ENCODE assay signal across 8 mouse cellular contexts in the genomic region with DNA sequence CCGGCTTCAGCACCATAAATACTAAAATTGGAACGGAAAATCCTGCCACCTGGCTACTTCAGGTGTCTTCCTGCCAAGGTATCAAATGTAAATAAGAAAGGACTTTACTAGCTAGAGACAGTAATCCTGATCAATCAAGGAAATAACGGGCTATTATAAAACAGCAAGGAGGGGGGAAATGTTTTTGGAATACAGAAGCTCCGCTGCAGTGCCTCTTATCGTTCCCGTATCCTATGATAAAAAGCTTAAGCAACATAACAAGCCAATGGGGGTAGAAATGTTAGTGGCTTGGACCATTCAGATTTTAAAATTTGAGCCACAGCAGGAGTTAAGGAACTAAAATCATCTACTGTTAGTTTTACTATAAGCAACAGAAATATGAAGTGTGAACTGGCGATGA. TPM values are rescaled to one million over a fixed set of nuclear protein-coding genes. Genes with fewer than 3 reads are reported as not detected.
A peak's percentile ranks its signal among the peaks of the same experiment; 100 is the strongest.
DNase-seq lines count a peak whose midpoint lies in the region; ATAC-seq and TF ChIP-seq lines count a peak whose summit lies in the region.

No protein-coding gene starts in this region.

- no peak for TF ChIP-seq EP300 in heart, postnatal 0 days (IDR thresholded peaks at IDR 0.05; ENCODE audit: low read depth)

- DNase-seq in heart, postnatal 0 days (ENCODE audit: low spot score) = no peak
- DNase-seq in heart, postnatal 25 days (ENCODE audit: low spot score) = no peak
- no peak for DNase-seq in intestine, embryonic 14.5 days (ENCODE audit: low spot score)
- DNase-seq in midbrain, embryonic 14.5 days = no peak
- no peak for DNase-seq in left cerebral cortex, postnatal 36 days (ENCODE audit: low spot score in 2 of 2)
- no peak for DNase-seq in adrenal gland, postnatal 4 days (ENCODE audit: low spot score in 2 of 2)

- no peak for TF ChIP-seq CTCF in heart, postnatal 0 days (IDR thresholded peaks at IDR 0.05; ENCODE audit: low read depth)

- intact Hi-C loops in heart, postnatal 25 days (cut with DNase I) = loop anchor here (2.0 kb wide), 1 partner anchor 19 kb away; no protein-coding TSS in a partner anchor
- intact Hi-C loops in left cerebral cortex, postnatal 36 days (cut with DNase I) = no loop called here

- peak overlapping the region; percentile 83; the same call in 1 of the 2 replicates for H3K4me3 ChIP-seq in heart, postnatal 0 days (ENCODE audit: low read depth, low read length)
- H3K4me3 ChIP-seq in embryonic facial prominence, embryonic 13.5 days = peak overlapping the region; percentile 84; the same call in 1 of the 2 replicates
- H3K4me3 ChIP-seq in intestine, embryonic 14.5 days (ENCODE audit: low read depth, low read length) = peak overlapping the region; percentile 93; the same call in 1 of the 2 replicates
- H3K4me3 ChIP-seq in midbrain, embryonic 14.5 days (replicated peaks; ENCODE audit: low read depth, low read length) = 0 out of 2 replicates have a peak overlapping the region, but pooled peaks have one; percentile 74

- no peaks in the 10 kb centered on the region for H3K27me3 ChIP-seq in heart, postnatal 0 days (ENCODE audit: control insufficient read depth, insufficient read depth, low read length)
- no peaks in the 10 kb centered on the region for H3K27me3 ChIP-seq in embryonic facial prominence, embryonic 13.5 days
- no peaks in the 10 kb centered on the region for H3K27me3 ChIP-seq in intestine, embryonic 14.5 days (replicated peaks; ENCODE audit: control insufficient read depth, insufficient read depth, low read length)
- no peaks in the 10 kb centered on the region for H3K27me3 ChIP-seq in midbrain, embryonic 14.5 days (ENCODE audit: control insufficient read depth, insufficient read depth, low read length)

- H3K9me3 ChIP-seq in heart, postnatal 0 days (replicated peaks; ENCODE audit: control insufficient read depth, low read length) = no peaks in the 10 kb centered on the region
- no peaks in the 10 kb centered on the region for H3K9me3 ChIP-seq in embryonic facial prominence, embryonic 13.5 days
- no peaks in the 10 kb centered on the region for H3K9me3 ChIP-seq in intestine, embryonic 14.5 days (ENCODE audit: control insufficient read depth, low read length)
- no peaks in the 10 kb centered on the region for H3K9me3 ChIP-seq in midbrain, embryonic 14.5 days (ENCODE audit: control insufficient read depth, low read length)

- H3K36me3 ChIP-seq in heart, postnatal 0 days (replicated peaks; ENCODE audit: control insufficient read depth, insufficient read depth, low read length) = no peaks in the 10 kb centered on the region
- H3K36me3 ChIP-seq in embryonic facial prominence, embryonic 13.5 days = no peaks in the 10 kb centered on the region
- H3K36me3 ChIP-seq in intestine, embryonic 14.5 days (ENCODE audit: control insufficient read depth, insufficient read depth, low read length) = 0 out of 2 replicates have a peak, but pooled peaks cover 3% of the 10 kb centered on the region
- H3K36me3 ChIP-seq in midbrain, embryonic 14.5 days (ENCODE audit: control insufficient read depth, insufficient read depth, low read length) = no peaks in the 10 kb centered on the region

- H3K9ac ChIP-seq in heart, postnatal 0 days (replicated peaks; ENCODE audit: low read depth, low read length) = no peak overlapping the region
- H3K9ac ChIP-seq in embryonic facial prominence, embryonic 13.5 days = no peak overlapping the region
- H3K9ac ChIP-seq in intestine, embryonic 14.5 days (ENCODE audit: low read length) = no peak overlapping the region
- H3K9ac ChIP-seq in midbrain, embryonic 14.5 days (replicated peaks; ENCODE audit: low read length) = no peak overlapping the region

- no peak for ATAC-seq in heart, postnatal 0 days (ENCODE audit: insufficient read depth, low read depth)
- ATAC-seq in embryonic facial prominence, embryonic 13.5 days (ENCODE audit: insufficient number of reproducible peaks, insufficient read depth, low FRiP score, low TSS enrichment, low read depth) = no peak
- no peak for ATAC-seq in intestine, embryonic 14.5 days (replicated peaks; ENCODE audit: low FRiP score, low TSS enrichment, low read depth)
- no peak for ATAC-seq in midbrain, embryonic 14.5 days (ENCODE audit: low FRiP score, low TSS enrichment)
- no peak for ATAC-seq in cerebellum, adult (ENCODE audit: insufficient number of reproducible peaks, low FRiP score, low TSS enrichment)

- WGBS in heart, postnatal 0 days = 49% methylated on average over 7 of the region's 7 CpGs
- WGBS in embryonic facial prominence, embryonic 13.5 days = 47% methylated on average over 7 of the region's 7 CpGs
- 56% methylated on average over 7 of the region's 7 CpGs for WGBS in intestine, embryonic 14.5 days
- 58% methylated on average over 7 of the region's 7 CpGs for WGBS in midbrain, embryonic 14.5 days

- peak overlapping the region; percentile 58 for H3K4me2 ChIP-seq in heart, postnatal 0 days (ENCODE audit: low read depth, low read length)
- peak overlapping the region; percentile 77 for H3K4me2 ChIP-seq in embryonic facial prominence, embryonic 13.5 days
- peak overlapping the region; percentile 63 for H3K4me2 ChIP-seq in intestine, embryonic 14.5 days (ENCODE audit: low read length)
- peak overlapping the region; percentile 83 for H3K4me2 ChIP-seq in midbrain, embryonic 14.5 days (ENCODE audit: low read length)

- H3K27ac ChIP-seq in heart, postnatal 0 days (ENCODE audit: low read depth) = no peak overlapping the region
- no peak overlapping the region for H3K27ac ChIP-seq in embryonic facial prominence, embryonic 13.5 days
- no peak overlapping the region for H3K27ac ChIP-seq in intestine, embryonic 14.5 days (ENCODE audit: low read depth)
- no peak overlapping the region for H3K27ac ChIP-seq in midbrain, embryonic 14.5 days (replicated peaks; ENCODE audit: low read depth, low read length)

- peaks cover 17% of the 10 kb centered on the region for H3K4me1 ChIP-seq in heart, postnatal 0 days (ENCODE audit: control insufficient read depth, insufficient read depth)
- H3K4me1 ChIP-seq in embryonic facial prominence, embryonic 13.5 days = peaks cover 23% of the 10 kb centered on the region
- peaks cover 12% of the 10 kb centered on the region for H3K4me1 ChIP-seq in intestine, embryonic 14.5 days (replicated peaks; ENCODE audit: control insufficient read depth, insufficient read depth, low read length)
- H3K4me1 ChIP-seq in midbrain, embryonic 14.5 days (ENCODE audit: control insufficient read depth, insufficient read depth, low read length) = peaks cover 22% of the 10 kb centered on the region

RNA-seq across cellular contexts. Expression of a gene that starts 0.9 kb away (rescaled TPM):
- 101 and 150 TPM in 2 replicates for total RNA-seq in heart, postnatal 0 days (2014; rRNA removed; ENCODE audit: low replicate concordance)
- 152 and 167 TPM in 2 replicates for polyA plus RNA-seq in heart, postnatal 0 days (2015; fragmentation: Nextera tagmentation; extraction: Ambion mirVana)
- 10 to 100 TPM; 51.5 to 55.2 TPM for total RNA-seq in heart, postnatal 25 days (2021)
- 407 and 439 TPM in 2 replicates for polyA plus RNA-seq in embryonic facial prominence, embryonic 13.5 days (2015; fragmentation: Nextera tagmentation; extraction: Ambion mirVana)
- polyA plus RNA-seq in intestine, embryonic 14.5 days (2014; fragmentation: Nextera tagmentation; extraction: Ambion mirVana) = 368 and 380 TPM in 2 replicates
- polyA plus RNA-seq in midbrain, embryonic 14.5 days (2014; fragmentation: Nextera tagmentation; extraction: Ambion mirVana) = 223 and 240 TPM in 2 replicates
- 10 to 100 TPM; 56.0 to 59.1 TPM for total RNA-seq in left cerebral cortex, postnatal 36 days (2021)
- total RNA-seq in adrenal gland, postnatal 4 days (2021) = 100 to 1,000 TPM; 122 to 123 TPM

RNA-seq across cellular contexts. Expression of a gene that starts 20.1 kb away (rescaled TPM):
- total RNA-seq in heart, postnatal 0 days (2014; rRNA removed; ENCODE audit: low replicate concordance) = 851 and 970 TPM in 2 replicates
- polyA plus RNA-seq in heart, postnatal 0 days (2015; fragmentation: Nextera tagmentation; extraction: Ambion mirVana) = 470 and 488 TPM in 2 replicates
- total RNA-seq in heart, postnatal 25 days (2021) = 100 to 1,000 TPM; 365 to 388 TPM
- 960 and 1,059 TPM in 2 replicates for polyA plus RNA-seq in embryonic facial prominence, embryonic 13.5 days (2015; fragmentation: Nextera tagmentation; extraction: Ambion mirVana)
- 1,183 and 1,258 TPM in 2 replicates for polyA plus RNA-seq in intestine, embryonic 14.5 days (2014; fragmentation: Nextera tagmentation; extraction: Ambion mirVana)
- polyA plus RNA-seq in midbrain, embryonic 14.5 days (2014; fragmentation: Nextera tagmentation; extraction: Ambion mirVana) = 612 and 730 TPM in 2 replicates
- total RNA-seq in left cerebral cortex, postnatal 36 days (2021) = 100 to 1,000 TPM; 305 to 329 TPM
- 1,000 to 10,000 TPM in 1 of 2 experiments, 100 to 1,000 TPM in 1; 996 to 1,125 TPM for total RNA-seq in adrenal gland, postnatal 4 days (2021)
